Mouse (Mus musculus) hindbrain, embryonic 14.5 days (tissue): ENCODE data around the gene Dpf3. TPM values are rescaled to one million over a fixed set of nuclear protein-coding genes. Genes with fewer than 3 reads are reported as not detected.

ENCODE experiments used
- ATAC-seq: fragments of 200-750 bp; cut with Nextera tagmentation; 2 replicates; pipeline ENCODE4 v1.8.0; 2017; ENCODE audit warnings: moderate number of reproducible peaks, mild to moderate bottlenecking, moderate TSS enrichment, moderate library complexity; ENCODE audit not compliant: low FRiP score
- DNase-seq: peaks from one replicate; pipeline ENCODE4 v3.0.0-alpha.2; 2015; ENCODE audit warnings: low spot score
- H3K27ac ChIP-seq: fragments of 300-500 bp; sonication (generic); 2 replicates; pipeline ENCODE4 v1.5.1; 2014; ENCODE audit warnings: mild to moderate bottlenecking, moderate library complexity
- H3K27me3 ChIP-seq: fragments of 300-500 bp; sonication (generic); 2 replicates; pipeline ENCODE4 v1.6.1; 2014; ENCODE audit warnings: mild to moderate bottlenecking, low read length, mixed read lengths; ENCODE audit not compliant: control insufficient read depth, insufficient read depth
- H3K36me3 ChIP-seq: fragments of 300-500 bp; sonication (generic); replicated peaks from 2 replicates; pipeline ENCODE4 v1.6.1; 2014; ENCODE audit not compliant: control insufficient read depth, insufficient read depth
- H3K4me1 ChIP-seq: fragments of 300-500 bp; sonication (generic); replicated peaks from 2 replicates; pipeline ENCODE4 v1.6.1; 2014; ENCODE audit warnings: antibody characterized with exemption, low read length, mixed read lengths; ENCODE audit not compliant: control insufficient read depth, insufficient read depth
- H3K4me2 ChIP-seq: fragments of 300-500 bp; sonication (generic); replicated peaks from 2 replicates; pipeline ENCODE4 v1.6.1; 2014; ENCODE audit warnings: mild to moderate bottlenecking, moderate library complexity
- H3K4me3 ChIP-seq: fragments of 300-500 bp; sonication (generic); replicated peaks from 2 replicates; pipeline ENCODE4 v1.5.1; 2014; ENCODE audit warnings: mild to moderate bottlenecking, low read length
- H3K9ac ChIP-seq: fragments of 300-500 bp; sonication (generic); 2 replicates; pipeline ENCODE4 v1.6.1; 2014
- H3K9me3 ChIP-seq: fragments of 300-500 bp; sonication (generic); 2 replicates; pipeline ENCODE4 v1.6.1; 2016; ENCODE audit warnings: low read length; ENCODE audit not compliant: control insufficient read depth
- WGBS: fragments of 180-500 bp; shearing (Covaris S2); extraction: QIAGEN DNeasy Blood & Tissue Kit; methylation state at CpG from one replicate; pipeline ENCODE4 v1.1.7; 2014; 5-methylcytosine and 5-hydroxymethylcytosine counted together
- polyA plus RNA-seq: library from polyadenylated mRNA; unstranded; fragments of >200 nt; fragmentation: Nextera tagmentation; extraction: Ambion mirVana; gene quantifications from 2 replicates; pipeline ENCODE4 v1.2.1, GENCODE M21; 2014

The Dpf3 gene
- polyA plus RNA-seq, 1 experiment from 2014 or later: 23.9 TPM

GRCm38 (mm10) chr12:83460272-83460671, 27.2 kb downstream of the Dpf3 start:
- no peaks in the 10 kb centered on the region for H3K27me3 ChIP-seq
- H3K4me1 ChIP-seq: no peaks in the 10 kb centered on the region
- ATAC-seq (no peak), DNase-seq (no peak)
- H3K4me2 ChIP-seq: no peak overlapping the region
- no peak overlapping the region for H3K27ac ChIP-seq
- H3K9ac ChIP-seq: no peak overlapping the region
- no peaks in the 10 kb centered on the region for H3K9me3 ChIP-seq
- no peak overlapping the region for H3K4me3 ChIP-seq
- 78% methylated on average over 3 of the region's 3 CpGs for WGBS
- no peaks in the 10 kb centered on the region for H3K36me3 ChIP-seq

- WGBS: 60% methylated on average over 5 of the region's 5 CpGs
Observed at GRCm38 (mm10) chr12:83454697-83455321, 32.7 kb downstream of the Dpf3 start.

GRCm38 (mm10) chr12:83451850-83452249, 35.7 kb downstream of the Dpf3 start:
- no peaks in the 10 kb centered on the region for H3K27me3 ChIP-seq
- WGBS: 44% methylated on average over 8 of the region's 8 CpGs
- no peak overlapping the region for H3K4me2 ChIP-seq
- no peaks in the 10 kb centered on the region for H3K36me3 ChIP-seq
- no peaks in the 10 kb centered on the region for H3K9me3 ChIP-seq
- DNase-seq (no peak), ATAC-seq (no peak)
- no peak overlapping the region for H3K9ac ChIP-seq
- H3K4me3 ChIP-seq: no peak overlapping the region
- H3K4me1 ChIP-seq: peaks cover 4% of the 10 kb centered on the region; the same call in 1 of the 2 replicates
- no peak overlapping the region for H3K27ac ChIP-seq

More at GRCm38 (mm10) chr12:83454697-83455321, 32.7 kb downstream of the Dpf3 start:
- no peak overlapping the region for H3K4me2 ChIP-seq
- no peak for ATAC-seq
- H3K27ac ChIP-seq: no peak overlapping the region
- H3K27me3 ChIP-seq: no peaks in the 10 kb centered on the region
- no peaks in the 10 kb centered on the region for H3K36me3 ChIP-seq
- H3K9ac ChIP-seq: no peak overlapping the region
- no peak for DNase-seq
- no peaks in the 10 kb centered on the region; the same call in 1 of the 2 replicates for H3K4me1 ChIP-seq
- H3K4me3 ChIP-seq: no peak overlapping the region
- no peaks in the 10 kb centered on the region for H3K9me3 ChIP-seq

GRCm38 (mm10) chr12:83450471-83450870, 37.0 kb downstream of the Dpf3 start:
- Histone ChIP-seq H3K4me2 (no peak overlapping the region), H3K36me3 (no peaks in the 10 kb centered on the region), H3K4me1 (peaks cover 4% of the 10 kb centered on the region; the same call in 1 of the 2 replicates), H3K4me3 (no peak overlapping the region), H3K27ac (no peak overlapping the region), H3K9ac (no peak overlapping the region), H3K9me3 (no peaks in the 10 kb centered on the region), H3K27me3 (no peaks in the 10 kb centered on the region)
- 95% methylated on average over 1 of the region's 1 CpGs for WGBS
- no peak for DNase-seq
- no peak for ATAC-seq

GRCm38 (mm10) chr12:83449202-83449601, 38.3 kb downstream of the Dpf3 start:
- no peak overlapping the region for H3K27ac ChIP-seq
- no peak for ATAC-seq
- H3K4me2 ChIP-seq: no peak overlapping the region
- H3K4me3 ChIP-seq: no peak overlapping the region
- H3K9ac ChIP-seq: no peak overlapping the region
- peaks cover 4% of the 10 kb centered on the region; the same call in 1 of the 2 replicates for H3K4me1 ChIP-seq
- WGBS: 87% methylated on average over 7 of the region's 7 CpGs
- H3K36me3 ChIP-seq: no peaks in the 10 kb centered on the region
- H3K27me3 ChIP-seq: no peaks in the 10 kb centered on the region
- no peak for DNase-seq
- no peaks in the 10 kb centered on the region for H3K9me3 ChIP-seq

GRCm38 (mm10) chr12:83445587-83445986, 41.9 kb downstream of the Dpf3 start:
- Histone ChIP-seq H3K27ac (no peak overlapping the region), H3K27me3 (no peaks in the 10 kb centered on the region), H3K4me2 (no peak overlapping the region), H3K9ac (no peak overlapping the region), H3K36me3 (no peaks in the 10 kb centered on the region), H3K9me3 (no peaks in the 10 kb centered on the region), H3K4me3 (no peak overlapping the region), H3K4me1 (0 out of 2 replicates have a peak, but pooled peaks cover 4% of the 10 kb centered on the region)
- no peak for DNase-seq
- no peak for ATAC-seq
- 80% methylated on average over 6 of the region's 6 CpGs for WGBS

GRCm38 (mm10) chr12:83444448-83444847, 43.1 kb downstream of the Dpf3 start:
- no peak for DNase-seq

GRCm38 (mm10) chr12:83438002-83438401, 49.5 kb downstream of the Dpf3 start:
- Histone ChIP-seq H3K36me3 (no peaks in the 10 kb centered on the region), H3K4me3 (no peak overlapping the region), H3K4me2 (no peak overlapping the region), H3K9ac (no peak overlapping the region), H3K27ac (no peak overlapping the region), H3K4me1 (no peaks in the 10 kb centered on the region), H3K9me3 (no peaks in the 10 kb centered on the region), H3K27me3 (no peaks in the 10 kb centered on the region)
- 86% methylated on average over 2 of the region's 2 CpGs for WGBS
- no peak for DNase-seq
- ATAC-seq: no peak

More at GRCm38 (mm10) chr12:83444448-83444847, 43.1 kb downstream of the Dpf3 start:
- Histone ChIP-seq H3K4me1 (0 out of 2 replicates have a peak, but pooled peaks cover 4% of the 10 kb centered on the region), H3K27me3 (no peaks in the 10 kb centered on the region), H3K4me3 (no peak overlapping the region), H3K27ac (no peak overlapping the region), H3K9me3 (no peaks in the 10 kb centered on the region), H3K4me2 (no peak overlapping the region), H3K9ac (no peak overlapping the region), H3K36me3 (no peaks in the 10 kb centered on the region)
- no peak for ATAC-seq
- WGBS: 91% methylated on average over 2 of the region's 2 CpGs

- H3K27me3 ChIP-seq: no peaks in the 10 kb centered on the region
- H3K4me3 ChIP-seq: no peak overlapping the region
- no peaks in the 10 kb centered on the region for H3K4me1 ChIP-seq
- DNase-seq (no peak), ATAC-seq (no peak)
- H3K36me3 ChIP-seq: no peaks in the 10 kb centered on the region
- 66% methylated on average over 10 of the region's 10 CpGs for WGBS
- no peak overlapping the region for H3K4me2 ChIP-seq
- no peaks in the 10 kb centered on the region for H3K9me3 ChIP-seq
- no peak overlapping the region for H3K9ac ChIP-seq
- H3K27ac ChIP-seq: no peak overlapping the region
Observed at GRCm38 (mm10) chr12:83433987-83434698, 53.4 kb downstream of the Dpf3 start.
